Mouse (Mus musculus) thymus, adult 2 months (tissue): ENCODE results near the gene Oprd1. TPM values are rescaled to one million over a fixed set of nuclear protein-coding genes. Genes with fewer than 3 reads are reported as not detected.

Experiments used
- DNase-seq: peaks from one replicate; pipeline ENCODE4 v3.0.0; 2021
- H3K27ac ChIP-seq: fragments of 200-500 bp; 2 replicates; pipeline ENCODE4 v1.5.1; 2012; ENCODE audit warnings: low read length, control low read depth; ENCODE audit not compliant: control insufficient read depth, insufficient read depth
- H3K27me3 ChIP-seq: fragments of 200-500 bp; 2 replicates; pipeline ENCODE4 v1.6.1; 2012; ENCODE audit warnings: mild to moderate bottlenecking, low read length, moderate library complexity, mixed read lengths; ENCODE audit not compliant: control insufficient read depth, insufficient read depth
- H3K36me3 ChIP-seq: fragments of 200-500 bp; 2 replicates; pipeline ENCODE4 v1.6.1; 2012; ENCODE audit warnings: mild to moderate bottlenecking, low read length, moderate library complexity; ENCODE audit not compliant: control insufficient read depth, insufficient read depth
- H3K4me1 ChIP-seq: fragments of 200-500 bp; replicated peaks from 2 replicates; pipeline ENCODE4 v1.6.1; 2012; ENCODE audit warnings: low read length; ENCODE audit not compliant: control insufficient read depth, insufficient read depth
- H3K4me3 ChIP-seq: fragments of 200-500 bp; 2 replicates; pipeline ENCODE4 v1.5.1; 2012; ENCODE audit warnings: mild to moderate bottlenecking, low read length, control low read depth, moderate library complexity; ENCODE audit not compliant: control insufficient read depth, insufficient read depth
- CTCF ChIP-seq: fragments of 200-500 bp; IDR thresholded peaks from 2 replicates; pipeline ENCODE4 v1.5.1; 2012; ENCODE audit warnings: mild to moderate bottlenecking, control low read depth, low read length, moderate library complexity, borderline replicate concordance; ENCODE audit not compliant: control insufficient read depth, poor library complexity, insufficient read depth; ENCODE audit errors: extremely low read depth
- POLR2A ChIP-seq: fragments of 200-500 bp; IDR thresholded peaks from 2 replicates; pipeline ENCODE4 v1.6.1; 2012; ENCODE audit warnings: mild to moderate bottlenecking, low read length, control low read depth, moderate library complexity; ENCODE audit not compliant: control insufficient read depth, poor library complexity, insufficient read depth; ENCODE audit errors: extremely low read depth
- WGBS: fragments of 180-500 bp; shearing (Covaris S2); methylation state at CpG from one replicate; pipeline ENCODE4 v1.1.7; 2018; 5-methylcytosine and 5-hydroxymethylcytosine counted together
- polyA plus RNA-seq: library from polyadenylated mRNA; depleted of rRNA; stranded (reverse); fragments of >200 nt; gene quantifications from 2 replicates; pipeline ENCODE4 v1.2.3, GENCODE M21; 2012

Gene Oprd1
- polyA plus RNA-seq, 1 experiment: 4.3 TPM

GRCm38 (mm10) chr4:132093136-132093535, 51.1 kb downstream of the Oprd1 start:
- Histone ChIP-seq H3K27ac (no peak overlapping the region), H3K4me3 (no peak overlapping the region), H3K27me3 (no peaks in the 10 kb centered on the region), H3K36me3 (no peaks in the 10 kb centered on the region), H3K4me1 (no peaks in the 10 kb centered on the region)
- WGBS: 92% methylated on average over 6 of the region's 6 CpGs
- no peak for TF ChIP-seq POLR2A
- DNase-seq: no peak

- Histone ChIP-seq H3K4me1 (no peaks in the 10 kb centered on the region), H3K4me3 (no peak overlapping the region), H3K36me3 (no peaks in the 10 kb centered on the region), H3K27ac (no peak overlapping the region), H3K27me3 (no peaks in the 10 kb centered on the region)
- DNase-seq: peak; percentile 50
- 15% methylated on average over 7 of the region's 7 CpGs for WGBS
- TF ChIP-seq CTCF (no peak), POLR2A (no peak)
Measured at GRCm38 (mm10) chr4:132088921-132089320, 55.4 kb downstream of the Oprd1 start.

- TF ChIP-seq POLR2A (no peak), CTCF (no peak)
- 23% methylated on average over 7 of the region's 7 CpGs for WGBS
- no peak overlapping the region for H3K27ac ChIP-seq
- no peak overlapping the region for H3K4me3 ChIP-seq
- H3K4me1 ChIP-seq: no peaks in the 10 kb centered on the region
- no peaks in the 10 kb centered on the region for H3K36me3 ChIP-seq
- H3K27me3 ChIP-seq: no peaks in the 10 kb centered on the region
- DNase-seq: peak; percentile 32
Measured at GRCm38 (mm10) chr4:132085114-132085513, 59.2 kb downstream of the Oprd1 start.

GRCm38 (mm10) chr4:132080492-132080983, 63.7 kb downstream of the Oprd1 start:
- H3K27ac ChIP-seq: no peak overlapping the region
- no peak for DNase-seq

GRCm38 (mm10) chr4:132079555-132080275, 64.6 kb downstream of the Oprd1 start:
- 25% methylated on average over 19 of the region's 19 CpGs for WGBS
- peak; percentile 69 for DNase-seq
- no peak for TF ChIP-seq POLR2A
- TF ChIP-seq CTCF: peak; percentile 71; the same call in 1 of the 2 replicates
- H3K36me3 ChIP-seq: no peaks in the 10 kb centered on the region
- H3K4me3 ChIP-seq: no peak overlapping the region
- no peaks in the 10 kb centered on the region for H3K27me3 ChIP-seq
- H3K4me1 ChIP-seq: peaks cover 6% of the 10 kb centered on the region; the same call in 1 of the 2 replicates
- no peak overlapping the region for H3K27ac ChIP-seq

More at GRCm38 (mm10) chr4:132080492-132080983, 63.7 kb downstream of the Oprd1 start:
- no peak overlapping the region for H3K4me3 ChIP-seq
- H3K4me1 ChIP-seq: peaks cover 6% of the 10 kb centered on the region; the same call in 1 of the 2 replicates
- no peak for TF ChIP-seq POLR2A
- no peak for TF ChIP-seq CTCF
- no peaks in the 10 kb centered on the region for H3K36me3 ChIP-seq
- H3K27me3 ChIP-seq: no peaks in the 10 kb centered on the region
- WGBS: 88% methylated on average over 4 of the region's 4 CpGs

DNA sequence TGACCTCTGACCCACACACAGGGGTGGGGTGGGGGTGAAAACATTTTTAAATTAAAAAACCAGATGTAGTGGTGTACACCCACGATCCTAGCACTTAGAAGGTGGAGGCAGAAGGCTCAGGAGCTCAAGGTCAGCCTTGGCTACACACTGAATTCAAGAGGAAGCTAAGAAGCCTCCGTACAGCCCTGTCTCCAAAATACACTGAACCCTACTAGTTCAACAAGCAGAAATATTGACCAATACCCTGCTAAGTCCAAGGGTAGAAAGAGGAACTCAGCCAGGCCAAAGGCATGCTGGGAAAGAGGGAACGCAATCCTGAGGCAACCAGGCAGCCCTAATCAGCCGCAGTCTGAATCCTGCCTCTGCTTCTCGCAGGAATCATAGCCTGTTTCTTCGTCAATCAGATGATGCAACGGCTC, 66.0 kb downstream of the Oprd1 start:
- H3K27me3 ChIP-seq: no peaks in the 10 kb centered on the region
- no peak for TF ChIP-seq CTCF
- no peak for TF ChIP-seq POLR2A
- DNase-seq: no peak
- no peak overlapping the region for H3K27ac ChIP-seq
- peaks cover 15% of the 10 kb centered on the region for H3K4me1 ChIP-seq
- H3K36me3 ChIP-seq: no peaks in the 10 kb centered on the region
- WGBS: 80% methylated on average over 7 of the region's 7 CpGs
- H3K4me3 ChIP-seq: no peak overlapping the region

DNA sequence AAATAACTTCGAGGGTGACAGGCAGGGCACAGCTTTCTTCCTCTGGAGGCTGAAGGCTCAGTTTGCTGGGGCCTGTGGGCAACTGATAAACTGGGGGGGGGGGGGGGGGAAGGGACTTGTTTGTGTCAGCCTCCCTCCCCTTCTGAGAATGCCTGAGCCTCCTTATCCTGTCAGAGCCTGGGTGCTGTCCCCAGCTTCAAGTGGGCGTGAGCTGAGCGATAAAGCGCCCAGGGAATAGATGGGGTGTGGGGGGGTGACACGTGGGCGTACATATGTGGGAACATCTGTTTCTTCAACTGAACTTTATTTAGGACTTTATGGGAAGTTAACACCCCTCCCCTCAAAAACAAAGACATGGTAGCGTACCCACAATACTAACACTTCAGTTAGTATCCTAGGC, 66.8 kb downstream of the Oprd1 start:
- Histone ChIP-seq H3K4me1 (peaks cover 15% of the 10 kb centered on the region), H3K27ac (no peak overlapping the region), H3K4me3 (no peak overlapping the region), H3K36me3 (no peaks in the 10 kb centered on the region), H3K27me3 (no peaks in the 10 kb centered on the region)
- no peak for DNase-seq
- 51% methylated on average over 7 of the region's 7 CpGs for WGBS
- no peak for TF ChIP-seq CTCF
- no peak for TF ChIP-seq POLR2A
